Mouse (Mus musculus) cerebellum, postnatal 36 days (tissue): ENCODE results near the gene Ubr2.

Source experiments
- DNase-seq, 2 experiments: peaks; one replicate each; pipeline ENCODE4 v3.0.0; 2021 to 2022; ENCODE audit warnings: mixed read lengths in 2 of 2

Gene Ubr2

GRCm38 (mm10) chr17:46879841-46880311 is 130.5 kb downstream of the Ubr2 start:
- DNase-seq, result no peak
